ENCODE assay signal across 8 mouse cellular contexts in the genomic region with DNA sequence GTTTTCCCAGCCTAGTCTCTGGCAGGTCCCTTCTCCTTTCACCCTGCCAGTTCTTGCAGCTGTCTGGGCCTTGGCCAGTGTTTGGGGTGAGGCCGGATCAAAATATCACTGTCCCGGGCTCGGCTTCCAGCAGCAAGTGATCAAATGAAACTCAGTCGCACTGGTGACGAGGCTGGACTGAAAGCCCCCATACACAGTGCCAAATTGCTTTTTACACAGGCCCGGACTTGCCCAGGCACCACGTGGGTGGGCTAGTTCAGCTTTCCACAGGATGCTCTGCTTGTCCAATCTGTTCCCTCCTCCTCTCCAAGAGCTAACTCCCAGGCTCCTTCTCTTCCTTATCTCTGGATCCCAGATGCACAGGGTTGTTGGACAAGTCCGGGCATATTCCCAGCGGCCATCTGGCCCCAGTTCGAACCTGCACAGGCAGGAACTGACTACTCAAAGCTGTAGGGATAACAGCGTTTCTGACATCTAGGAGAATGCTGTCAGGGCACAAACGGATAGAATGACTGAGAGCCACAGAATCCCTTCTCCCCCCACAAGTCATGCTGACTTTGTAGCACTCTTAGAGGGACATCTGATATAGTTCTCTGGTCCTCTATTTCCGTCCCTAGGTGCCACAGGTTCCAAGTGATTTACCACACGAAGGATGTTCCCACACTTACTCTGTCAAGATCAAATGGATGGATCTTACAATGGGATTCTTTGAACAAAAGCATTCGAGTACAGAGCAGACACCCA. TPM values are rescaled to one million over a fixed set of nuclear protein-coding genes. Genes with fewer than 3 reads are reported as not detected.
DNase-seq lines count a peak whose midpoint lies in the region; ATAC-seq and TF ChIP-seq lines count a peak whose summit lies in the region.

No protein-coding gene starts in this region.

- H3K4me1 ChIP-seq in intestine, embryonic 15.5 days (replicated peaks) = no peaks in the 10 kb centered on the region
- H3K4me1 ChIP-seq in liver, postnatal 0 days (ENCODE audit: insufficient read depth) = no peaks in the 10 kb centered on the region

- 26% methylated on average over 15 of the region's 15 CpGs for WGBS in intestine, embryonic 15.5 days
- WGBS in liver, postnatal 0 days (ENCODE audit: insufficient replicate concordance) = 29% methylated on average over 15 of the region's 15 CpGs

- DNase-seq in adrenal gland, adult (ENCODE audit: inconsistent age in 2 of 2, low spot score in 1 of 2) = peak; percentile 12 to 57
- DNase-seq in adrenal gland, postnatal 4 days (ENCODE audit: low spot score in 2 of 2) = no peak
- peak; percentile 24 for DNase-seq in embryo, embryonic 10 days (ENCODE audit: low spot score)
- peak; percentile 42 for DNase-seq in gonadal fat pad, adult 2 months (ENCODE audit: low read depth)
- no peak for DNase-seq in liver, postnatal 0 days
- DNase-seq in ovary, adult 18-20 months (ENCODE audit: low spot score) = peak; percentile 55
- no peak for DNase-seq in spleen, postnatal 14 days (ENCODE audit: low spot score in 2 of 2)

- peak overlapping the region; percentile 46 for H3K4me2 ChIP-seq in intestine, embryonic 15.5 days (replicated peaks)
- 0 out of 2 replicates have a peak overlapping the region, but pooled peaks have one; percentile 35 for H3K4me2 ChIP-seq in liver, postnatal 0 days (ENCODE audit: low read depth, low read length)

- TF ChIP-seq CTCF in liver, postnatal 0 days (IDR thresholded peaks at IDR 0.05; ENCODE audit: low read depth) = no peak

- no peak overlapping the region for H3K27ac ChIP-seq in intestine, embryonic 15.5 days
- no peak overlapping the region for H3K27ac ChIP-seq in liver, postnatal 0 days (ENCODE audit: low read depth)

- ATAC-seq in intestine, embryonic 15.5 days = peak; percentile 63
- peak; percentile 67 for ATAC-seq in liver, postnatal 0 days

- no peaks in the 10 kb centered on the region for H3K36me3 ChIP-seq in intestine, embryonic 15.5 days
- no peaks in the 10 kb centered on the region for H3K36me3 ChIP-seq in liver, postnatal 0 days (replicated peaks; ENCODE audit: insufficient read depth, low read length)

- no peaks in the 10 kb centered on the region for H3K9me3 ChIP-seq in intestine, embryonic 15.5 days
- H3K9me3 ChIP-seq in liver, postnatal 0 days (ENCODE audit: low read length) = no peaks in the 10 kb centered on the region

- no peak for TF ChIP-seq EP300 in liver, postnatal 0 days (IDR thresholded peaks at IDR 0.05; ENCODE audit: low read depth)

- H3K27me3 ChIP-seq in intestine, embryonic 15.5 days (replicated peaks) = no peaks in the 10 kb centered on the region
- H3K27me3 ChIP-seq in liver, postnatal 0 days (ENCODE audit: insufficient read depth, low read length) = no peaks in the 10 kb centered on the region

- no peak overlapping the region for H3K9ac ChIP-seq in intestine, embryonic 15.5 days
- H3K9ac ChIP-seq in liver, postnatal 0 days (replicated peaks) = no peak overlapping the region

- peak overlapping the region; percentile 4; the same call in 1 of the 2 replicates for H3K4me3 ChIP-seq in intestine, embryonic 15.5 days (replicated peaks)
- no peak overlapping the region for H3K4me3 ChIP-seq in liver, postnatal 0 days (ENCODE audit: low read depth, low read length)

RNA-seq across cellular contexts. Expression of a gene that starts 0.5 kb away (rescaled TPM):
- total RNA-seq in adrenal gland, postnatal 4 days (2021) = 1 to 10 TPM; 2.8 to 3.2 TPM
- 1.1 and 1.4 TPM in 2 replicates for polyA plus RNA-seq in gonadal fat pad, adult 2 months (2012; rRNA removed)
- 0.96 and 1.0 TPM in 2 replicates for polyA plus RNA-seq in intestine, embryonic 15.5 days (2015; fragmentation: Nextera tagmentation; extraction: Ambion mirVana)
- polyA plus RNA-seq in liver, postnatal 0 days (2015; fragmentation: Nextera tagmentation; extraction: Ambion mirVana) = 0.13 and 0.19 TPM in 2 replicates

Comparison
In these comparisons a context has a peak if more than half of its experiments do, and no peak if none do; other contexts are left out.
1. DNase-seq: peak in adrenal gland, adult (2 of 2), embryo, embryonic 10 days (single experiment), gonadal fat pad, adult 2 months (single experiment) and ovary, adult 18-20 months (single experiment); none in adrenal gland, postnatal 4 days (0 of 2), liver, postnatal 0 days (single experiment) and spleen, postnatal 14 days (0 of 2).